Mouse (Mus musculus): ENCODE measurements around the gene C87414. TPM values are rescaled to one million over a fixed set of nuclear protein-coding genes. Genes with fewer than 3 reads are reported as not detected.
"Not testable (repeated sequence)": the region's sequence is repeated elsewhere in the genome, so short reads cannot be mapped to it uniquely, and the experiment has no call there.

Gene C87414
- polyA plus RNA-seq (2016; fragmentation: Nextera tagmentation; extraction: Ambion mirVana), result not detected in 2 replicates

DNA sequence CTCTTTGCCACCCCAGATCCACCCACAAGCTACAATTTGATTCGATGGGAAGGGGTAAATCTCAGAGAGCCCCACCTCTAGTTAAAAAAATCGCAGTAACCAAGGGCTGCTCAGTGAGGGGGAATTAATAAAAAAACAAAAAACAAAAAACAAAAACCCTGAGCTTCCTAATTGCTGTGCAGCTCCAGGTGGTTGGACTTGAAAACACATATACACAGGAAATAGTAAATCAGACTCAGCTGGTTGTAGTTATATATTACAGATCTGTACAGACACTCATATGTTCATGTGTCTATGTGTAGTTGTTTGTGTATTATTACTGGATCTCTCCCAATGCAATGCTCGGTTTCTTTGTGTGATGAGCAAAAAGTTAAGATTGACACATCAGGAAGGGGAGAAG, at the start of gene C87414:
C87414 (minus strand) TSS at position 101 of the 400 bp plus-strand sequence.
- H3K27me3 ChIP-seq; H3K4me3 ChIP-seq (replicated peaks); H3K9ac ChIP-seq; H3K4me2 ChIP-seq; H3K27ac ChIP-seq; H3K4me1 ChIP-seq; ATAC-seq (ENCODE audit: low FRiP score); H3K36me3 ChIP-seq (replicated peaks); H3K9me3 ChIP-seq: not testable (repeated sequence)
- WGBS, result 67% methylated on average over 1 of the region's 3 CpGs

DNA sequence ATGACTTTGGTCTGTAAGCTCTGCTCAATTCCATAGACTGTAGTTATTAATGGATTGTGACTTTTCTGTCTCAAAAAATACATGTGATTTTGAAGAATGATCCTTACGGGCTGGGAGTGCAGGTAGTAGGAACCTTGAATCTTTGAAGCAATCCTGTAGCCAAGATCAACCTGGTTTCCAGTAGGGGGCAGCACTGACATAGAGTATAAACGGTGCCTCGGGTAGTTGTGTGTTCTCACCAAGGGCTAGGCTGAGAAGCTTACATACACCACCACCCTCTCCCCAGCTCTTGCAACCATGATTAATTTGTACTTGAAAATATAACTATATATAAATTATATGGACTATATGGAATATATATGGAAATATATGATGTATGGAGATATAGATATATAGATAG, 13.3 kb upstream of the C87414 start:
- not testable (repeated sequence) for H3K9me3 ChIP-seq; H3K27ac ChIP-seq; H3K4me3 ChIP-seq (replicated peaks); H3K36me3 ChIP-seq (replicated peaks); ATAC-seq (ENCODE audit: low FRiP score); H3K4me1 ChIP-seq; H3K4me2 ChIP-seq; H3K9ac ChIP-seq; H3K27me3 ChIP-seq
- 74% methylated on average over 3 of the region's 3 CpGs for WGBS

Other genes starting within 250 kb of the C87414 start
- gene Gm16427, start 131.4 kb downstream of the C87414 start, polyA plus RNA-seq (2016; fragmentation: Nextera tagmentation; extraction: Ambion mirVana), result not detected in 2 replicates
- not detected in 2 replicates for gene Gm7792, start 172.2 kb upstream of the C87414 start, polyA plus RNA-seq (2016; fragmentation: Nextera tagmentation; extraction: Ambion mirVana)

Data from forebrain, embryonic 12.5 days (tissue).